Comparison of ENCODE assay signal across 10 mouse cellular contexts in the genomic region with DNA sequence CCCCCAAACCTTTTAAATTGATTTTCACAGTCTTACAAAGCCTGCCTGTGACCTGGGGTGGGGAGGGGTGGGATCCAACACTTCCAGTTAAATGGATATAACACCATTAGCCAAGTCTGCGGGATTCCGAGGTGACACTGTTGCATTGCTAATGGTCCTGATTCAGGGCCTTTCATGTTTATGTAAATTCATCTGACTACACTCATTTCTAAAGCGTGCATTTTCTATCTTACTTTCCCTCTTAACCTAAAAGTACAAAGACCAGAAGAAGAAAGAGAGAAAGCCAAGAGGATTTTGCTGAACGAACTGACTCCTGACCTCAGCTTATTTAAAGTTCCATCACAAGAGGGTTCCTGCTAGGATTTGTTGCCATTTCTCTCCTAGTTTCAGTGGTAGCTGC.
"Had no signal": no experiment of that assay in that cellular context is flagged by ENCODE, and none has a peak within 500 bp of the region (broad histone marks: within the 10 kb centered on the region; RNA-seq: fewer than 3 reads in every experiment).

No protein-coding gene starts in this region.

- DNase-seq: kidney, adult 18-20 months; kidney, postnatal 10 days; layer of hippocampus, adult 9-11 months; liver, embryonic 13.5 days; lung, adult 2 months; lung, postnatal 14 days; lung, postnatal 4 days; thymus, adult 2 months; thymus, postnatal 14 days; thymus, postnatal 4 days had no signal
